Mouse (Mus musculus) G1E (cell line): ENCODE results near the gene Trip11. TPM values are rescaled to one million over a fixed set of nuclear protein-coding genes. Genes with fewer than 3 reads are reported as not detected.

ENCODE experiments used
- ATAC-seq: 2 replicates; pipeline ENCODE4 v1.8.0; 2016; ENCODE audit warnings: mild to moderate bottlenecking; ENCODE audit not compliant: insufficient number of reproducible peaks, poor library complexity, low FRiP score, severe bottlenecking; ENCODE audit errors: extremely low read depth
- DNase-seq: peaks from one replicate; pipeline ENCODE4 v3.0.0; 2012; ENCODE audit warnings: low spot score
- H3K27me3 ChIP-seq: 2 replicates; pipeline ENCODE4 v1.6.1; 2012; ENCODE audit warnings: mild to moderate bottlenecking, low read length, inconsistent platforms; ENCODE audit not compliant: insufficient read depth
- H3K36me3 ChIP-seq: replicated peaks from 2 replicates; pipeline ENCODE3; 2012; ENCODE audit warnings: mild to moderate bottlenecking, inconsistent platforms
- H3K4me1 ChIP-seq: 2 replicates; pipeline ENCODE4 v1.6.1; 2012; ENCODE audit warnings: low read depth, low read length, inconsistent platforms, mixed read lengths; ENCODE audit not compliant: insufficient read depth
- H3K4me3 ChIP-seq: 2 replicates; pipeline ENCODE4 v1.5.1; 2012; ENCODE audit warnings: low read depth, mild to moderate bottlenecking, inconsistent platforms, low read length, moderate library complexity, mixed read lengths
- H3K9me3 ChIP-seq: replicated peaks from 2 replicates; pipeline ENCODE4 v1.6.1; 2012; ENCODE audit warnings: inconsistent platforms
- CTCF ChIP-seq: IDR thresholded peaks from 2 replicates; pipeline ENCODE4 v1.5.1; 2012; ENCODE audit warnings: low read depth, low read length, inconsistent platforms, mixed read lengths
- GATA1 ChIP-seq: IDR thresholded peaks from 2 replicates; pipeline ENCODE4 v1.6.1; 2012; ENCODE audit warnings: borderline replicate concordance, low read length, inconsistent platforms, mixed read lengths
- GATA2 ChIP-seq: IDR thresholded peaks from 2 replicates; pipeline ENCODE4 v1.6.1; 2012; ENCODE audit warnings: low read depth, low read length, inconsistent platforms, borderline replicate concordance
- POLR2AphosphoS5 ChIP-seq: IDR thresholded peaks from 2 replicates; pipeline ENCODE4 v1.6.1; 2012; ENCODE audit warnings: low read depth, low read length, inconsistent platforms; ENCODE audit not compliant: insufficient replicate concordance
- TAL1 ChIP-seq: conservative IDR thresholded peaks from 2 replicates; pipeline ENCODE4 v1.6.1; 2012; ENCODE audit warnings: low read depth, low read length, inconsistent platforms, mixed read lengths
- polyA plus RNA-seq: library from polyadenylated mRNA; stranded (reverse); fragments of >175 nt; gene quantifications from 2 replicates; pipeline ENCODE4 v1.2.3, GENCODE M21; 2012
- total RNA-seq, 2 experiments: library from RNA; stranded (forward) in 1 of 2; stranded (reverse) in 1 of 2; fragments of 200-1000 nt in 1 of 2; fragments of >200 nt in 1 of 2; fragmentation: Nextera tagmentation in 1 of 2; gene quantifications; 2 replicates each; pipeline ENCODE4 v1.2.3; 2014 to 2017

Gene Trip11
- total and polyA plus RNA-seq, 3 experiments: 3.6 to 77.1 (median 45.7) TPM

DNA sequence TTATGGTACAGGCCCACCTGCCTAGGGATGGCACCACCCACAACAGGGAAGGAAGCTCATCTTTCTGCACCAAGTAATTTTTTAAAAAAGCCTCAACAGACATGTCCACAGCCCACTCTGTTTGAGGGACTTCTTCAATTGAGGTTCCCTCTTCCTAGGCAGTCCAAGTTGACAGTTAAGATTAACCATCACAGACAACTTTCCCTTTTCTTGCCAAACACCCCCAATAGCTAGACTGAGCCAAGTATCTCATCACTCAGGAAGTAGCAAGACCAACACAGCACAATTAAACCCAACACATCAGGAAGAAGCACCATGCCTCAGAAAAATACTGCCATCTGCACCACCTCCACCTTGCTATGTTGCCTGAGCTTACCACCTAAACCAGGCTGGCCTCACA, 4.1 kb upstream of the Trip11 start:
- H3K27me3 ChIP-seq: no peaks in the 10 kb centered on the region
- H3K36me3 ChIP-seq: peaks cover 35% of the 10 kb centered on the region
- no peaks in the 10 kb centered on the region for H3K9me3 ChIP-seq
- DNase-seq: no peak
- peaks cover 40% of the 10 kb centered on the region for H3K4me1 ChIP-seq
- no peak for ATAC-seq
- no peak overlapping the region for H3K4me3 ChIP-seq
- TF ChIP-seq TAL1: no peak
- no peak for TF ChIP-seq POLR2AphosphoS5
- TF ChIP-seq GATA1: no peak
- no peak for TF ChIP-seq CTCF
- no peak for TF ChIP-seq GATA2

DNA sequence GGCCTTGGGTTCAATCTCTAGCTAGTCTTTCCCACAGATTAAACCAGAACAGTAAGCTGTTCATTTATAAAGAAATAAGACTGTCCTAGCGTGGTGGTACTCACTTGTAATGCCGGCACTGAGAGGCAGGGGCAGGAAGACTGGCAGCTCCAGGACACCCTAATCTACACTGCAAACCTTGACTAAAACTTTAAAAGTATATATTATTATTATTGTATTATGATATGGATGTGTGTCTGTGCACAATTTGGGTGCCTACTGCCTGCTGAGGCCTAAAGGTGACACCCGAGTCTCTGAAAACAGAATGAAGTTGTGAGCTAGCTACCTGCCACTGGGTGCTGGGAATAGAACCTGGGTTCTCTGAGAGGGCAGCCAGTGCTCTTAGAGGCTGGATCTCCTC, 1.7 kb downstream of the Trip11 start:
- TF ChIP-seq POLR2AphosphoS5: no peak
- TF ChIP-seq GATA2: no peak
- no peak for TF ChIP-seq TAL1
- TF ChIP-seq CTCF: no peak
- no peak for TF ChIP-seq GATA1
- peak overlapping the region; percentile 75; the same call in 1 of the 2 replicates for H3K4me3 ChIP-seq

GRCm38 (mm10) chr12:101910360-101910759, 2.7 kb downstream of the Trip11 start:
- Histone ChIP-seq H3K36me3 (peaks cover 44% of the 10 kb centered on the region), H3K9me3 (0 out of 2 replicates have a peak, but pooled peaks cover 3% of the 10 kb centered on the region), H3K4me1 (peaks cover 36% of the 10 kb centered on the region), H3K4me3 (no peak overlapping the region), H3K27me3 (no peaks in the 10 kb centered on the region)
- no peak for TF ChIP-seq GATA1
- TF ChIP-seq TAL1: no peak
- no peak for TF ChIP-seq CTCF
- no peak for TF ChIP-seq GATA2
- TF ChIP-seq POLR2AphosphoS5: no peak
- DNase-seq (no peak), ATAC-seq (no peak)

More for the DNA sequence above, 1.7 kb downstream of the Trip11 start:
- no peak for DNase-seq
- no peaks in the 10 kb centered on the region for H3K27me3 ChIP-seq
- 0 out of 2 replicates have a peak, but pooled peaks cover 3% of the 10 kb centered on the region for H3K9me3 ChIP-seq
- peaks cover 36% of the 10 kb centered on the region for H3K36me3 ChIP-seq
- ATAC-seq: no peak
- peaks cover 31% of the 10 kb centered on the region for H3K4me1 ChIP-seq

DNA sequence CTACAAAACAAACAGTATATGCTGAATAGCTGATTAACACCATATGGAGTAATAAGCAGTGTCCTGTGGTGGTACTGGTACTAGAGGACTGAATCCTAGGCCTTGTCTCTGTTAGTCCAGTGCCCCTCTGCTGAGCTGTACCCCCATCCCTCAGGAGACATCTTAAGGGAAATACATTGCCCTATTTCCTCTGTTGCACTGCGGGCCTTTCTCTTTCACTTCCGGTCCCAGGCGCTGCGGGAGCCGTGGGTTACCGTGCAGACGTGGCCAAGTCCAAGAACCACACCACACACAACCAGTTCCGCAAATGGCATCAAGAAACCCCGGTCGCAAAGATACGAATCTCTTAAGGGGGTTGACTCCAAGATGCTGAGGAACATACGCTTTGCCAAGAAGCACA, 7.2 kb downstream of the Trip11 start:
- ATAC-seq (no peak), DNase-seq (no peak)
- Histone ChIP-seq H3K4me3 (no peak overlapping the region), H3K9me3 (0 out of 2 replicates have a peak, but pooled peaks cover 3% of the 10 kb centered on the region), H3K4me1 (peaks cover 11% of the 10 kb centered on the region), H3K27me3 (no peaks in the 10 kb centered on the region), H3K36me3 (peaks cover 68% of the 10 kb centered on the region)
- TF ChIP-seq TAL1 (no peak), GATA2 (no peak), POLR2AphosphoS5 (no peak), GATA1 (no peak), CTCF (no peak)

- no peaks in the 10 kb centered on the region for H3K27me3 ChIP-seq
- ATAC-seq: no peak
- 0 out of 2 replicates have a peak, but pooled peaks cover 3% of the 10 kb centered on the region for H3K9me3 ChIP-seq
- H3K4me3 ChIP-seq: no peak overlapping the region
- H3K4me1 ChIP-seq: peaks cover 6% of the 10 kb centered on the region; the same call in 1 of the 2 replicates
- peaks cover 70% of the 10 kb centered on the region for H3K36me3 ChIP-seq
- TF ChIP-seq GATA2 (no peak), POLR2AphosphoS5 (no peak), TAL1 (no peak), GATA1 (no peak), CTCF (no peak)
- no peak for DNase-seq
Observed at GRCm38 (mm10) chr12:101904906-101905305, 8.2 kb downstream of the Trip11 start.

DNA sequence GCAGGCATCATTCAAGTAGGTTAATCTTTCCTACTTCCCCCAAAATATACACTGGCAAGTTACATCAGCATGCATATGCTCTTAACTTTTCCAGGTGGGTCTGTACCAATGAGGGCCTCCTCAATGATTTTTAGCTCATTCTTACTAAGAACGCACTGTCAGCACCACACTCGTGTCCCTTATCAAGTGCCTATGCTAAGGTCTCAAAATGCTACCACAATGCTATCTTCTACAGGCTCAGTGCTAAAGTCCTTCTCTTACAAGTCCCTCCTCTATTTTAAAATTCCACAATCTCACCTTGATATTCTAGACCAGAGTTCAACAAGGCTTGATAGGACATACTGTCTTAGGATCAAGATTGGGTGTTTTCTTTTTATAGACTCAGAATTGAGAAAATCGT, 8.9 kb downstream of the Trip11 start:
- TF ChIP-seq GATA1 (no peak), GATA2 (no peak), POLR2AphosphoS5 (no peak), TAL1 (no peak), CTCF (no peak)
- ATAC-seq (no peak), DNase-seq (no peak)
- Histone ChIP-seq H3K4me1 (peaks cover 6% of the 10 kb centered on the region; the same call in 1 of the 2 replicates), H3K27me3 (no peaks in the 10 kb centered on the region), H3K4me3 (no peak overlapping the region), H3K9me3 (0 out of 2 replicates have a peak, but pooled peaks cover 3% of the 10 kb centered on the region), H3K36me3 (peaks cover 74% of the 10 kb centered on the region)
